Mouse (Mus musculus): ENCODE data around the gene Dctn5.
A peak's percentile ranks its signal among the peaks of the same experiment; 100 is the strongest.

DNA sequence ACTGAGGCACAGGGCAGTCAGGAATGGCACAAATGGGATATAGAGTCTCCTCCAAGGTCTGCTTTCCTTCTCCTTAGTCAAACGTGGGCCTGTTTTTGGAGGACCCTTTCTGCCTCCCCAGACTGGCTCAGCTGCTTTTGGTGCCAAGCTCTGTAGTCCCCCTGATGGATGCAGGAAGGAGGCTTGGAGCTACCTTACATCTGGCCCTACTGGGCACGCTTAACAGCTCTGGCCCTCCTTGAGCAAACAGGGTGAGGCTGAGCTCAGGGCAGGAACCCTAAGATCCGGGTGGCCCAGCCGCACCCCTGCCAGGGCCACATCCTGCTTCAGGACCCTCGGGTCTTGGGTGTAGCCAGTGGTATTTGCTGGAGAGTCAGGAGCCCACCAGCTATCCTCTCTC is 51.7 kb downstream of the Dctn5 start:
- TF ChIP-seq CTCF (IDR thresholded peaks at IDR 0.05; ENCODE audit: low read depth) (0 out of 2 replicates have a peak, but pooled peaks have one; percentile 9), EP300 (optimal IDR thresholded peaks at IDR 0.05) (no peak)

Measured in stomach, postnatal 0 days (tissue).